Mouse (Mus musculus) CH12.LX (cell line): ENCODE data around the gene BC005624. TPM values are rescaled to one million over a fixed set of nuclear protein-coding genes. Genes with fewer than 3 reads are reported as not detected.

Experiments
- DNase-seq: peaks from one replicate; pipeline ENCODE4 v3.0.0-alpha.2; 2013; ENCODE audit errors: extremely low read depth
- H3K27ac ChIP-seq: 2 replicates; pipeline ENCODE4 v1.5.1; 2012; ENCODE audit warnings: low read depth, mild to moderate bottlenecking, control low read depth, moderate library complexity; ENCODE audit not compliant: insufficient read depth
- H3K27me3 ChIP-seq: replicated peaks from 2 replicates; pipeline ENCODE3; 2012; ENCODE audit warnings: inconsistent platforms
- H3K36me3 ChIP-seq, 2 experiments: replicated peaks in 1 of 2; 2 replicates each; pipeline versions ENCODE3 to v1.6.1; 2012; ENCODE audit warnings: inconsistent platforms in 1 of 2, low read length in 1 of 2, mild to moderate bottlenecking in 1 of 2, mixed read lengths in 1 of 2, moderate library complexity in 1 of 2; ENCODE audit not compliant: control insufficient read depth in 1 of 2, insufficient read depth in 1 of 2
- H3K4me1 ChIP-seq, 2 experiments: 2 replicates each; pipeline ENCODE4 v1.6.1; 2012; ENCODE audit warnings: inconsistent platforms in 1 of 2, moderate library complexity in 1 of 2; ENCODE audit not compliant: insufficient read depth in 2 of 2, control insufficient read depth in 1 of 2
- H3K4me2 ChIP-seq: 2 replicates; pipeline ENCODE4 v1.6.1; 2012; ENCODE audit warnings: low read depth, mild to moderate bottlenecking, control low read depth; ENCODE audit not compliant: poor library complexity, insufficient read depth, severe bottlenecking
- H3K4me3 ChIP-seq, 3 experiments: fragments of 150-350 bp in 1 of 3; sonication (generic) in 1 of 3; replicated peaks in 1 of 3; 2 replicates each; pipeline versions ENCODE3 to v1.5.1; 2011 to 2012; ENCODE audit warnings: low read depth in 2 of 3, low read length in 2 of 3, mild to moderate bottlenecking in 2 of 3, moderate library complexity in 2 of 3, control low read depth in 1 of 3, improper control_type of control experiment in 1 of 3, inconsistent platforms in 1 of 3, mixed read lengths in 1 of 3; ENCODE audit not compliant: poor library complexity in 1 of 3
- H3K79me2 ChIP-seq: replicated peaks from 2 replicates; pipeline ENCODE4 v1.6.1; 2012; ENCODE audit warnings: mild to moderate bottlenecking, moderate library complexity; ENCODE audit not compliant: control insufficient read depth, poor library complexity, insufficient read depth, severe bottlenecking; ENCODE audit errors: extremely low read depth
- H3K9ac ChIP-seq: 2 replicates; pipeline ENCODE4 v1.6.1; 2012; ENCODE audit warnings: low read depth, mild to moderate bottlenecking, control low read depth, moderate library complexity; ENCODE audit not compliant: insufficient read depth
- H3K9me3 ChIP-seq: replicated peaks from 2 replicates; pipeline ENCODE3; 2012; ENCODE audit warnings: low read length, inconsistent platforms, mixed read lengths
- CHD2 ChIP-seq: IDR thresholded peaks from 2 replicates; pipeline ENCODE4 v1.6.1; 2011; ENCODE audit warnings: low read length, improper control_type of control experiment
- CTCF ChIP-seq, 2 experiments: IDR thresholded peaks in 1 of 2; conservative IDR thresholded peaks in 1 of 2; 2 replicates each; pipeline ENCODE4 v1.5.1; 2011 to 2012; ENCODE audit warnings: low read depth in 2 of 2, low read length in 2 of 2, improper control_type of control experiment in 1 of 2, inconsistent platforms in 1 of 2, mild to moderate bottlenecking in 1 of 2, moderate library complexity in 1 of 2
- E2F4 ChIP-seq: IDR thresholded peaks from 2 replicates; pipeline ENCODE4 v1.6.1; 2011; ENCODE audit warnings: low read depth, low read length, improper control_type of control experiment; ENCODE audit not compliant: insufficient replicate concordance
- ELF1 ChIP-seq: IDR thresholded peaks from 2 replicates; pipeline ENCODE4 v1.6.1; 2014; ENCODE audit warnings: low read depth, mild to moderate bottlenecking, inconsistent platforms, low read length, improper control_type of control experiment
- ETS1 ChIP-seq: conservative IDR thresholded peaks from 2 replicates; pipeline ENCODE4 v1.6.1; 2012; ENCODE audit warnings: low read depth, mild to moderate bottlenecking, inconsistent platforms, low read length, improper control_type of control experiment, moderate library complexity
- GABPA ChIP-seq: IDR thresholded peaks from 2 replicates; pipeline ENCODE4 v1.6.1; 2012; ENCODE audit warnings: low read depth, low read length, improper control_type of control experiment, inconsistent platforms; ENCODE audit not compliant: insufficient replicate concordance
- IRF4 ChIP-seq: IDR thresholded peaks from 2 replicates; pipeline ENCODE4 v1.6.1; 2014; ENCODE audit warnings: low read depth, mild to moderate bottlenecking, inconsistent platforms, low read length, improper control_type of control experiment
- JUN ChIP-seq: IDR thresholded peaks from 2 replicates; pipeline ENCODE4 v1.6.1; 2011; ENCODE audit warnings: low read depth, mild to moderate bottlenecking, low read length, improper control_type of control experiment, moderate library complexity; ENCODE audit not compliant: insufficient read depth
- MAFK ChIP-seq: IDR thresholded peaks from 2 replicates; pipeline ENCODE4 v1.6.1; 2011; ENCODE audit warnings: low read length, improper control_type of control experiment; ENCODE audit not compliant: insufficient replicate concordance
- MEF2A ChIP-seq: IDR thresholded peaks from 2 replicates; pipeline ENCODE4 v1.6.1; 2014; ENCODE audit warnings: low read depth, mild to moderate bottlenecking, inconsistent platforms, low read length, improper control_type of control experiment, borderline replicate concordance
- MXI1 ChIP-seq: IDR thresholded peaks from 2 replicates; pipeline ENCODE4 v1.6.1; 2011; ENCODE audit warnings: mild to moderate bottlenecking, low read depth, low read length, improper control_type of control experiment
- MYC ChIP-seq: IDR thresholded peaks from 2 replicates; pipeline ENCODE4 v1.6.1; 2011; ENCODE audit warnings: low read depth, mild to moderate bottlenecking, improper control_type of control experiment, low read length
- NELFE ChIP-seq: IDR thresholded peaks from 2 replicates; pipeline ENCODE4 v1.6.1; 2011; ENCODE audit warnings: low read depth, low read length, improper control_type of control experiment
- NRF1 ChIP-seq: IDR thresholded peaks from 2 replicates; pipeline ENCODE4 v1.6.1; 2014; ENCODE audit warnings: low read depth, mild to moderate bottlenecking, inconsistent platforms, low read length, improper control_type of control experiment, moderate library complexity
- PAX5 ChIP-seq: IDR thresholded peaks from 2 replicates; pipeline ENCODE4 v1.6.1; 2012; ENCODE audit warnings: low read length, inconsistent platforms, mixed read lengths
- POLR2A ChIP-seq: IDR thresholded peaks from 2 replicates; pipeline ENCODE4 v1.6.1; 2011; ENCODE audit warnings: low read depth, mild to moderate bottlenecking, improper control_type of control experiment, low read length
- POLR2AphosphoS2 ChIP-seq: IDR thresholded peaks from 2 replicates; pipeline ENCODE4 v1.6.1; 2011; ENCODE audit warnings: low read depth, low read length, improper control_type of control experiment
- RAD21 ChIP-seq: IDR thresholded peaks from 2 replicates; pipeline ENCODE4 v1.6.1; 2011; ENCODE audit warnings: low read depth, mild to moderate bottlenecking, low read length, improper control_type of control experiment, moderate library complexity
- RCOR1 ChIP-seq: conservative IDR thresholded peaks from 2 replicates; pipeline ENCODE4 v1.6.1; 2012; ENCODE audit warnings: low read depth, mild to moderate bottlenecking, inconsistent platforms, low read length, improper control_type of control experiment
- SMC3 ChIP-seq: IDR thresholded peaks from 2 replicates; pipeline ENCODE4 v1.6.1; 2011; ENCODE audit warnings: low read depth, low read length, improper control_type of control experiment
- USF2 ChIP-seq: conservative IDR thresholded peaks from 2 replicates; pipeline ENCODE4 v1.6.1; 2011; ENCODE audit warnings: low read depth, low read length, improper control_type of control experiment
- ZC3H11A ChIP-seq: IDR thresholded peaks from 2 replicates; pipeline ENCODE4 v1.6.1; 2012; ENCODE audit warnings: low read depth, mild to moderate bottlenecking, inconsistent platforms, low read length, improper control_type of control experiment
- ZMIZ1 ChIP-seq: IDR thresholded peaks from 2 replicates; pipeline ENCODE4 v1.6.1; 2012; ENCODE audit warnings: low read depth, mild to moderate bottlenecking, inconsistent platforms, low read length, improper control_type of control experiment
- ZNF384 ChIP-seq: IDR thresholded peaks from 2 replicates; pipeline ENCODE4 v1.6.1; 2012; ENCODE audit warnings: low read depth, low read length, improper control_type of control experiment, inconsistent platforms
- dilution Hi-C: fragments of 300-500 bp; cut with MboI; formaldehyde crosslinking; loops from 2 replicates; pipeline ENCODE4 v1.14.3; 2020; ENCODE audit warnings: low sequenced_read_pairs; ENCODE audit not compliant: extremely low pct_unique_long_range_greater_than_20kb, extremely low pct_ligation_motif_present
- in situ Hi-C: fragments of 300-500 bp; cut with MboI; formaldehyde crosslinking; loops from 3 replicates; pipeline ENCODE4 v1.14.3; 2019; ENCODE audit warnings: low sequenced_read_pairs, low pct_ligation_motif_present, low pct_unique_long_range_greater_than_20kb, mixed read lengths
- polyA plus RNA-seq: library from polyadenylated mRNA; unstranded; fragments of >175 nt; gene quantifications from 2 replicates; pipeline ENCODE4 v1.2.1, GENCODE M21; 2012; ENCODE audit warnings: low read depth; ENCODE audit not compliant: insufficient read length
- total RNA-seq, 2 experiments: library from RNA; depleted of rRNA; stranded (reverse); fragments of 300-350 nt in 1 of 2; fragments of >200 nt in 1 of 2; gene quantifications; 2 replicates each; pipeline ENCODE4 v1.2.3; 2012 to 2014

The BC005624 gene
- total and polyA plus RNA-seq, 3 experiments, result 40.5 to 68.1 (median 43.2) TPM

DNA sequence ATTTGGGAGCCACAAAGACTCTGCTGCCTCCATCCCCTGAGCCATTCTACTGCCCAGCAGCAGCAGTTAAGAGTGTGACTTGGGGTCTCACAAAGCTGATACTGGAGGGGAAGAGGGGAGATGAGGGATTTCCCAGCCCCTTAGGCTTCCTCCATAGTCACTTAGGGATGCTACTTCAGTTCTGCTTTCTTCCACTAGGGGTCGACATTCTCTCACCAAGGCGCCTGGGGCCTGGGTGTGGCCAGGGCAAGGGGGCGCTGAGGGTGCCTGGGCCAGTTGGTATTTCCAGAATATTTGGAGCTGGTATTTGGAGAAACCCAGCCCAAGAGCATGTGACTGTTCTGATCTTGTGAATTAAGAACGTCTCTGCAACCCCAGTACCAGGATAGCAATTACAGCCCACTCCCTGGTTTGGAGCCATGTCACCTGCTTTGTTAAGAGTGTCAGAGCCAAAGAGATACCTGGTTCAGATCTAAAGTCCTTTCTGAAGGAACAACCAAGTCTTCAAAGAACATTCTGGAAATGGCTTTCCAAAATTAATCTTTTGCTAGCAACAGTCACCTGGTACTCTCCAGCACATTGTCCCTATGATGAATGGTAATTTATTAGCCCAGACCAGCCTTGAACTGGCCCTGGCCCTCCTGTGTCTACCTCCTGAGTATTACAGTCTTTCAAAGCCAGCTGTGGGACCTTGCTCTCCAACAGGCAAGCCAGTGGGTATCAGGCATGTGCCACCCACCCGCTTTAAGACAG lies 42.8 kb upstream of the BC005624 start:
- in situ Hi-C loops (loop anchor here (10.0 to 25.0 kb wide), 2 partner anchors 120 to 263 kb away; partner anchors contain the start of gene Fnbp1), dilution Hi-C loops (no loop called here)
- no peak overlapping the region for H3K9ac ChIP-seq
- peaks cover 13 to 56% of the 10 kb centered on the region in 2 experiments; a peak in 3 of 4 replicates for H3K4me1 ChIP-seq
- H3K27me3 ChIP-seq, result no peaks in the 10 kb centered on the region
- H3K36me3 ChIP-seq, result peaks cover 47 to 80% of the 10 kb centered on the region in 2 experiments
- peak; percentile 70 for DNase-seq
- H3K27ac ChIP-seq, result peak overlapping the region; percentile 46
- no peak overlapping the region for H3K4me2 ChIP-seq
- H3K9me3 ChIP-seq, result no peaks in the 10 kb centered on the region
- TF ChIP-seq CTCF (conservative IDR thresholded peaks at IDR 0.05 in 1 of 2, IDR thresholded peaks at IDR 0.05 in 1 of 2; ENCODE audit: low read depth in 2 of 2, low read length in 2 of 2) (peak; percentile 96 to 97), RCOR1 (no peak), POLR2AphosphoS2 (0 out of 2 replicates have a peak, but pooled peaks have one; percentile 50), SMC3 (peak; percentile 92), POLR2A (peak; percentile 37), RAD21 (peak; percentile 92), ZMIZ1 (peak; percentile 43; the same call in 1 of the 2 replicates), ETS1 (no peak), NRF1 (0 out of 2 replicates have a peak, but pooled peaks have one; percentile 16), MEF2A (no peak), CHD2 (peak; percentile 18; the same call in 1 of the 2 replicates), ZC3H11A (peak; percentile 72)
- no peaks in the 10 kb centered on the region for H3K79me2 ChIP-seq
- no peak overlapping the region for H3K4me3 ChIP-seq

DNA sequence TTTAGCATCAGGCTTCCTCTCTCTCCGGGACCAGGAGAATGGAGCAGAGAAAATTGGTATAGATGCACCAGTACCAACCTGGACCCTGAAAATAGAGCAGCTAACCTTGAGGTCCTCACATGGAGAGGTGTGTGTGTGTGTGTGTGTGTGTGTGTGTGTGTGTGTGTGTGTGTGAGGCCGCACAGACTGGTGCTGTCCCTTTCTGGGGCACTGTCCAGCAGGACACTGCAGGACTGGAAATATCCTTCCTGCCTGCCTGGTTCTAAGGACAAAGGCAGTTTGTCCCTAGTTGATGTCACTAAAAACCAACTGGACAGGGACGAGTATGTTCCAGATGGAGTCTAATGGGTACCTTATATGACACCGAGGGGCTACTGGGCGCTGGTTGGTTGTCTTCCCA lies 41.9 kb upstream of the BC005624 start:
- Histone ChIP-seq H3K4me3 (no peak overlapping the region), H3K36me3 (peaks cover 50 to 82% of the 10 kb centered on the region in 2 experiments), H3K27ac (no peak overlapping the region), H3K4me1 (peaks cover 13 to 47% of the 10 kb centered on the region in 2 experiments; a peak in 3 of 4 replicates), H3K9ac (no peak overlapping the region), H3K9me3 (no peaks in the 10 kb centered on the region), H3K79me2 (no peaks in the 10 kb centered on the region), H3K4me2 (no peak overlapping the region), H3K27me3 (no peaks in the 10 kb centered on the region)
- dilution Hi-C loops (no loop called here), in situ Hi-C loops (loop anchor here (10.0 to 25.0 kb wide), 2 partner anchors 121 to 263 kb away; partner anchors contain the start of gene Fnbp1)
- DNase-seq, result no peak
- TF ChIP-seq ELF1, result no peak
- no peak for TF ChIP-seq MYC
- TF ChIP-seq ZNF384, result no peak
- TF ChIP-seq GABPA, result no peak
- TF ChIP-seq MAFK, result no peak
- no peak for TF ChIP-seq USF2
- no peak for TF ChIP-seq ZC3H11A
- TF ChIP-seq RAD21, result no peak
- TF ChIP-seq IRF4, result no peak
- TF ChIP-seq E2F4, result no peak
- no peak for TF ChIP-seq NELFE
- TF ChIP-seq MXI1, result no peak
- no peak; the same call in 1 of the 2 replicates for TF ChIP-seq POLR2A
- no peak for TF ChIP-seq JUN
- TF ChIP-seq POLR2AphosphoS2, result no peak
- no peak for TF ChIP-seq RCOR1
- no peak for TF ChIP-seq PAX5
